Mouse (Mus musculus) heart, embryonic 10.5 days (tissue): ENCODE measurements around the gene Kcnh7. TPM values are rescaled to one million over a fixed set of nuclear protein-coding genes. Genes with fewer than 3 reads are reported as not detected.

Source experiments
- DNase-seq: peaks from one replicate; pipeline ENCODE4 v3.0.0-alpha.2; 2017; ENCODE audit warnings: low spot score
- H3K27ac ChIP-seq: fragments of 300-500 bp; sonication (generic); 2 replicates; pipeline ENCODE4 v1.5.1; 2016; ENCODE audit warnings: mild to moderate bottlenecking
- H3K27me3 ChIP-seq: fragments of 300-500 bp; sonication (generic); 2 replicates; pipeline ENCODE4 v1.6.1; 2016; ENCODE audit warnings: mild to moderate bottlenecking; ENCODE audit not compliant: poor library complexity, insufficient read depth, severe bottlenecking
- H3K36me3 ChIP-seq: fragments of 300-500 bp; sonication (generic); 2 replicates; pipeline ENCODE4 v1.6.1; 2016; ENCODE audit warnings: mild to moderate bottlenecking, moderate library complexity
- H3K4me1 ChIP-seq: fragments of 300-500 bp; sonication (generic); 2 replicates; pipeline ENCODE4 v1.6.1; 2016; ENCODE audit warnings: mild to moderate bottlenecking
- H3K4me3 ChIP-seq: fragments of 300-500 bp; sonication (generic); 2 replicates; pipeline ENCODE4 v1.5.1; 2016; ENCODE audit warnings: mild to moderate bottlenecking, moderate library complexity
- H3K9me3 ChIP-seq: fragments of 300-500 bp; sonication (generic); 2 replicates; pipeline ENCODE4 v1.6.1; 2016; ENCODE audit warnings: mild to moderate bottlenecking, moderate library complexity
- WGBS: fragments of 180-500 bp; shearing (Covaris S2); methylation state at CpG from one replicate; pipeline ENCODE4 v1.1.7; 2016; 5-methylcytosine and 5-hydroxymethylcytosine counted together
- polyA plus RNA-seq: library from polyadenylated mRNA; unstranded; fragments of >200 nt; fragmentation: Nextera tagmentation; extraction: Ambion mirVana; gene quantifications from 2 replicates; pipeline ENCODE4 v1.2.1, GENCODE M21; 2016

Gene Kcnh7
- polyA plus RNA-seq, 1 experiment from 2014 or later, result 6.5 TPM

- WGBS, result 80% methylated on average over 2 of the region's 2 CpGs
Measured at GRCm38 (mm10) chr2:63090447-63090846, 93.6 kb downstream of the Kcnh7 start.

GRCm38 (mm10) chr2:63058386-63058785 lies 125.7 kb downstream of the Kcnh7 start:
- H3K9me3 ChIP-seq, result no peaks in the 10 kb centered on the region
- H3K4me3 ChIP-seq, result no peak overlapping the region
- H3K36me3 ChIP-seq, result no peaks in the 10 kb centered on the region
- no peaks in the 10 kb centered on the region for H3K27me3 ChIP-seq
- WGBS, result 78% methylated on average over 2 of the region's 2 CpGs
- no peaks in the 10 kb centered on the region for H3K4me1 ChIP-seq
- no peak overlapping the region for H3K27ac ChIP-seq
- no peak for DNase-seq

More at GRCm38 (mm10) chr2:63090447-63090846, 93.6 kb downstream of the Kcnh7 start:
- Histone ChIP-seq H3K4me1 (no peaks in the 10 kb centered on the region), H3K27me3 (no peaks in the 10 kb centered on the region), H3K9me3 (no peaks in the 10 kb centered on the region), H3K36me3 (no peaks in the 10 kb centered on the region), H3K4me3 (no peak overlapping the region), H3K27ac (no peak overlapping the region)
- DNase-seq, result no peak

- 88% methylated on average over 3 of the region's 3 CpGs for WGBS
- Histone ChIP-seq H3K27ac (no peak overlapping the region), H3K36me3 (no peaks in the 10 kb centered on the region), H3K4me1 (no peaks in the 10 kb centered on the region), H3K27me3 (no peaks in the 10 kb centered on the region), H3K9me3 (no peaks in the 10 kb centered on the region), H3K4me3 (no peak overlapping the region)
- DNase-seq, result no peak
Measured at GRCm38 (mm10) chr2:63049884-63050283, 134.2 kb downstream of the Kcnh7 start.

- no peak overlapping the region for H3K4me3 ChIP-seq
- no peak for DNase-seq
- no peak overlapping the region for H3K27ac ChIP-seq
- no peaks in the 10 kb centered on the region for H3K4me1 ChIP-seq
- H3K27me3 ChIP-seq, result no peaks in the 10 kb centered on the region
- 90% methylated on average over 3 of the region's 3 CpGs for WGBS
- H3K9me3 ChIP-seq, result no peaks in the 10 kb centered on the region
- no peaks in the 10 kb centered on the region for H3K36me3 ChIP-seq
Measured at GRCm38 (mm10) chr2:63039718-63040117, 144.4 kb downstream of the Kcnh7 start.

GRCm38 (mm10) chr2:63014909-63015308 lies 169.2 kb downstream of the Kcnh7 start:
- no peaks in the 10 kb centered on the region for H3K27me3 ChIP-seq
- no peak for DNase-seq
- H3K4me1 ChIP-seq, result no peaks in the 10 kb centered on the region
- no peak overlapping the region for H3K27ac ChIP-seq
- H3K4me3 ChIP-seq, result no peak overlapping the region
- no peaks in the 10 kb centered on the region for H3K9me3 ChIP-seq
- H3K36me3 ChIP-seq, result no peaks in the 10 kb centered on the region

- H3K4me1 ChIP-seq, result no peaks in the 10 kb centered on the region
- WGBS, result 87% methylated on average over 4 of the region's 4 CpGs
- DNase-seq, result no peak
- no peaks in the 10 kb centered on the region for H3K27me3 ChIP-seq
- H3K27ac ChIP-seq, result no peak overlapping the region
- H3K36me3 ChIP-seq, result no peaks in the 10 kb centered on the region
- H3K4me3 ChIP-seq, result no peak overlapping the region
- H3K9me3 ChIP-seq, result no peaks in the 10 kb centered on the region
Measured at GRCm38 (mm10) chr2:63009141-63009540, 174.9 kb downstream of the Kcnh7 start.

GRCm38 (mm10) chr2:63002784-63003183 lies 181.3 kb downstream of the Kcnh7 start:
- no peak for DNase-seq
- Histone ChIP-seq H3K27me3 (no peaks in the 10 kb centered on the region), H3K27ac (no peak overlapping the region), H3K4me3 (no peak overlapping the region), H3K4me1 (no peaks in the 10 kb centered on the region), H3K36me3 (no peaks in the 10 kb centered on the region), H3K9me3 (no peaks in the 10 kb centered on the region)
- WGBS, result 84% methylated on average over 1 of the region's 1 CpGs

- Histone ChIP-seq H3K36me3 (no peaks in the 10 kb centered on the region), H3K4me3 (no peak overlapping the region), H3K27ac (no peak overlapping the region), H3K27me3 (no peaks in the 10 kb centered on the region), H3K9me3 (no peaks in the 10 kb centered on the region), H3K4me1 (no peaks in the 10 kb centered on the region)
- DNase-seq, result no peak
- WGBS, result 80% methylated on average over 2 of the region's 2 CpGs
Measured at GRCm38 (mm10) chr2:62997692-62998091, 186.4 kb downstream of the Kcnh7 start.

GRCm38 (mm10) chr2:62988616-62989015 lies 195.5 kb downstream of the Kcnh7 start:
- no peak for DNase-seq

GRCm38 (mm10) chr2:62983936-62984335 lies 200.2 kb downstream of the Kcnh7 start:
- no peak for DNase-seq
- Histone ChIP-seq H3K4me1 (no peaks in the 10 kb centered on the region), H3K27ac (no peak overlapping the region), H3K36me3 (no peaks in the 10 kb centered on the region), H3K9me3 (no peaks in the 10 kb centered on the region), H3K4me3 (no peak overlapping the region), H3K27me3 (no peaks in the 10 kb centered on the region)
- 77% methylated on average over 2 of the region's 2 CpGs for WGBS

More at GRCm38 (mm10) chr2:62988616-62989015, 195.5 kb downstream of the Kcnh7 start:
- Histone ChIP-seq H3K9me3 (no peaks in the 10 kb centered on the region), H3K36me3 (no peaks in the 10 kb centered on the region), H3K4me3 (no peak overlapping the region), H3K27ac (no peak overlapping the region), H3K4me1 (peaks cover 5% of the 10 kb centered on the region; the same call in 1 of the 2 replicates), H3K27me3 (no peaks in the 10 kb centered on the region)

- H3K9me3 ChIP-seq, result no peaks in the 10 kb centered on the region
- no peak overlapping the region for H3K4me3 ChIP-seq
- no peak for DNase-seq
- WGBS, result 72% methylated on average over 1 of the region's 1 CpGs
- no peaks in the 10 kb centered on the region for H3K27me3 ChIP-seq
- H3K4me1 ChIP-seq, result peaks cover 3% of the 10 kb centered on the region; the same call in 1 of the 2 replicates
- H3K27ac ChIP-seq, result no peak overlapping the region
- no peaks in the 10 kb centered on the region for H3K36me3 ChIP-seq
Measured at GRCm38 (mm10) chr2:62935273-62935874, 248.7 kb downstream of the Kcnh7 start.

- no peak for DNase-seq
- Histone ChIP-seq H3K36me3 (no peaks in the 10 kb centered on the region), H3K27ac (no peak overlapping the region), H3K4me3 (no peak overlapping the region), H3K4me1 (no peaks in the 10 kb centered on the region), H3K27me3 (no peaks in the 10 kb centered on the region), H3K9me3 (no peaks in the 10 kb centered on the region)
- WGBS, result 63% methylated on average over 3 of the region's 3 CpGs
Measured at GRCm38 (mm10) chr2:62928494-62928893, 255.6 kb downstream of the Kcnh7 start.

GRCm38 (mm10) chr2:62928065-62928464 lies 256.0 kb downstream of the Kcnh7 start:
- H3K4me3 ChIP-seq, result no peak overlapping the region
- H3K9me3 ChIP-seq, result no peaks in the 10 kb centered on the region
- 70% methylated on average over 3 of the region's 3 CpGs for WGBS
- H3K27ac ChIP-seq, result no peak overlapping the region
- DNase-seq, result no peak
- no peaks in the 10 kb centered on the region for H3K36me3 ChIP-seq
- H3K4me1 ChIP-seq, result no peaks in the 10 kb centered on the region
- no peaks in the 10 kb centered on the region for H3K27me3 ChIP-seq

GRCm38 (mm10) chr2:62923803-62924202 lies 260.3 kb downstream of the Kcnh7 start:
- no peak overlapping the region for H3K4me3 ChIP-seq
- no peak overlapping the region for H3K27ac ChIP-seq
- no peaks in the 10 kb centered on the region for H3K27me3 ChIP-seq
- DNase-seq, result no peak
- no peaks in the 10 kb centered on the region for H3K4me1 ChIP-seq
- H3K9me3 ChIP-seq, result no peaks in the 10 kb centered on the region
- H3K36me3 ChIP-seq, result no peaks in the 10 kb centered on the region
- 83% methylated on average over 4 of the region's 4 CpGs for WGBS
